Mouse (Mus musculus): ENCODE data around the gene Gm5168.
"Not testable (repeated sequence)": the region's sequence is repeated elsewhere in the genome, so short reads cannot be mapped to it uniquely, and the experiment has no call there.

The Gm5168 gene

DNA sequence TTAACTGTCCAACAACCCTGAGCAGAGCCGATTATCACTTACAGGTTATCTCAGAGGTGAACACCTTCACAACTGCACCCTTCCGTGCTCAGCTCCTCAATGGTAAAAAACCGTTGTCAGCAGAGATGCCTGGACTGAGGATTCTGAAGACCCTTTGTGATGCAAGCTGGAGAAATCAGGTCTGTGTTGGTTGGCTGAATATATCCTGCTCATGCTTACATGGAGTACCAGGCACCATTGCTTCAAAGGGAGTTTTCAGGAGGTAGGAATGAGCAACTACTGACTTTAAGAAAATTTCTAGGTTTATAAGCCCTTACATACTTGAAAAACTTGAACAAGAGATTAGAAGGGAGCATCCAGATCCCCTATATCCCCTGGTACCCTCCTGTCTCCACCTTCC lies at the start of gene Gm5168:
Gm5168 (minus strand) TSS at position 101 of the 400 bp plus-strand sequence.
- not testable (repeated sequence) for TF ChIP-seq GATA4 (IDR thresholded peaks at IDR 0.05; ENCODE audit: insufficient replicate concordance, low read length)

All from liver, adult (tissue).